Mouse (Mus musculus) liver, embryonic 13.5 days (tissue): ENCODE measurements at regions not wholly inside any gene's neighbourhood (a gene's known extent, or its start where the extent isn't known, plus 50 kb on each side); places are given as distances from the start of the nearest gene placed in this dataset.

Experiments used
- ATAC-seq: fragments of 200-750 bp; cut with Nextera tagmentation; 2 replicates; pipeline ENCODE4 v1.8.0; 2017; ENCODE audit warnings: low read depth, mild to moderate bottlenecking, moderate number of reproducible peaks, moderate library complexity
- DNase-seq: peaks from one replicate; pipeline ENCODE4 v3.0.0; 2022
- H3K27ac ChIP-seq: fragments of 300-500 bp; sonication (generic); 2 replicates; pipeline ENCODE4 v1.5.1; 2015; ENCODE audit warnings: moderate library complexity, mild to moderate bottlenecking, inconsistent platforms
- H3K27me3 ChIP-seq: fragments of 300-500 bp; sonication (generic); 2 replicates; pipeline ENCODE4 v1.6.1; 2015; ENCODE audit warnings: mild to moderate bottlenecking, inconsistent platforms
- H3K36me3 ChIP-seq: fragments of 300-500 bp; sonication (generic); 2 replicates; pipeline ENCODE4 v1.6.1; 2015; ENCODE audit warnings: mild to moderate bottlenecking, inconsistent platforms
- H3K4me1 ChIP-seq: fragments of 300-500 bp; sonication (generic); replicated peaks from 2 replicates; pipeline ENCODE4 v1.6.1; 2015; ENCODE audit warnings: inconsistent platforms
- H3K4me2 ChIP-seq: fragments of 300-500 bp; sonication (generic); 2 replicates; pipeline ENCODE4 v1.6.1; 2015; ENCODE audit warnings: inconsistent platforms, mild to moderate bottlenecking, moderate library complexity
- H3K4me3 ChIP-seq: fragments of 300-500 bp; sonication (generic); replicated peaks from 2 replicates; pipeline ENCODE4 v1.5.1; 2015; ENCODE audit warnings: mild to moderate bottlenecking, inconsistent platforms
- H3K9ac ChIP-seq: fragments of 300-500 bp; sonication (generic); 2 replicates; pipeline ENCODE4 v1.6.1; 2015; ENCODE audit warnings: mild to moderate bottlenecking, inconsistent platforms
- H3K9me3 ChIP-seq: fragments of 300-500 bp; sonication (generic); replicated peaks from 2 replicates; pipeline ENCODE4 v1.6.1; 2016; ENCODE audit warnings: inconsistent platforms
- WGBS: fragments of 180-500 bp; shearing (Covaris S2); methylation state at CpG from one replicate; pipeline ENCODE4 v1.1.7; 2015; ENCODE audit not compliant: insufficient replicate concordance; 5-methylcytosine and 5-hydroxymethylcytosine counted together

- H3K27me3 ChIP-seq: no peaks in the 10 kb centered on the region
- H3K9ac ChIP-seq: no peak overlapping the region
- H3K9me3 ChIP-seq: no peaks in the 10 kb centered on the region
- no peak overlapping the region for H3K4me3 ChIP-seq
- WGBS: 51% methylated on average over 10 of the region's 10 CpGs
- no peak overlapping the region for H3K27ac ChIP-seq
- H3K36me3 ChIP-seq: no peaks in the 10 kb centered on the region
- DNase-seq: no peak
- H3K4me1 ChIP-seq: no peaks in the 10 kb centered on the region
- ATAC-seq: no peak
- no peak overlapping the region for H3K4me2 ChIP-seq
These were observed 84.2 kb upstream of the Lclat1 start for GRCm38 (mm10) chr17:73023362-73024107.

- Histone ChIP-seq H3K4me2 (no peak overlapping the region), H3K4me1 (no peaks in the 10 kb centered on the region), H3K4me3 (no peak overlapping the region), H3K9ac (no peak overlapping the region), H3K9me3 (no peaks in the 10 kb centered on the region), H3K27me3 (no peaks in the 10 kb centered on the region), H3K27ac (no peak overlapping the region), H3K36me3 (no peaks in the 10 kb centered on the region)
- ATAC-seq (no peak), DNase-seq (no peak)
- WGBS: 75% methylated on average over 5 of the region's 5 CpGs
These were observed 80.7 kb upstream of the Lclat1 start for GRCm38 (mm10) chr17:73027122-73027521.

- no peak overlapping the region for H3K27ac ChIP-seq
- H3K4me3 ChIP-seq: no peak overlapping the region
- ATAC-seq: no peak
- H3K9ac ChIP-seq: no peak overlapping the region
- DNase-seq: no peak
- H3K36me3 ChIP-seq: no peaks in the 10 kb centered on the region
- H3K4me1 ChIP-seq: no peaks in the 10 kb centered on the region
- no peak overlapping the region for H3K4me2 ChIP-seq
- H3K9me3 ChIP-seq: no peaks in the 10 kb centered on the region
- no peaks in the 10 kb centered on the region for H3K27me3 ChIP-seq
- whole genome bisulfite sequencing: 55% methylated on average over 5 of the region's 5 CpGs
These were observed 76.0 kb upstream of the Lclat1 start for GRCm38 (mm10) chr17:73031796-73032195.

GRCm38 (mm10) chr17:73032326-73032725 is 75.5 kb upstream of the Lclat1 start:
- ATAC-seq (no peak), DNase-seq (no peak)
- Histone ChIP-seq H3K4me2 (no peak overlapping the region), H3K27ac (no peak overlapping the region), H3K9me3 (no peaks in the 10 kb centered on the region), H3K4me1 (peaks cover 3% of the 10 kb centered on the region; the same call in 1 of the 2 replicates), H3K36me3 (no peaks in the 10 kb centered on the region), H3K4me3 (no peak overlapping the region), H3K27me3 (no peaks in the 10 kb centered on the region), H3K9ac (no peak overlapping the region)
- WGBS: 59% methylated on average over 3 of the region's 3 CpGs

- Histone ChIP-seq H3K27ac (peak overlapping the region; percentile 53; the same call in 1 of the 2 replicates), H3K36me3 (no peaks in the 10 kb centered on the region), H3K27me3 (no peaks in the 10 kb centered on the region), H3K9me3 (no peaks in the 10 kb centered on the region), H3K4me1 (peaks cover 3% of the 10 kb centered on the region; the same call in 1 of the 2 replicates), H3K4me3 (no peak overlapping the region), H3K9ac (no peak overlapping the region), H3K4me2 (no peak overlapping the region)
- WGBS: 31% methylated on average over 3 of the region's 3 CpGs
- 0 out of 2 replicates have a peak, but pooled peaks have one; percentile 34 for ATAC-seq
- no peak for DNase-seq
These were observed 73.4 kb upstream of the Lclat1 start for GRCm38 (mm10) chr17:73034420-73034819.

GRCm38 (mm10) chr17:73034981-73035481 is 72.8 kb upstream of the Lclat1 start:
- H3K9ac ChIP-seq: no peak overlapping the region
- WGBS: 38% methylated on average over 8 of the region's 8 CpGs
- no peak for DNase-seq

GRCm38 (mm10) chr17:73036845-73037244 is 70.9 kb upstream of the Lclat1 start:
- no peak overlapping the region for H3K4me2 ChIP-seq
- ATAC-seq (no peak), DNase-seq (no peak)
- H3K4me1 ChIP-seq: peaks cover 3% of the 10 kb centered on the region; the same call in 1 of the 2 replicates
- H3K4me3 ChIP-seq: no peak overlapping the region
- no peak overlapping the region for H3K27ac ChIP-seq
- H3K9me3 ChIP-seq: no peaks in the 10 kb centered on the region
- H3K36me3 ChIP-seq: no peaks in the 10 kb centered on the region
- no peaks in the 10 kb centered on the region for H3K27me3 ChIP-seq
- WGBS: 48% methylated on average over 3 of the region's 3 CpGs
- H3K9ac ChIP-seq: no peak overlapping the region

More at GRCm38 (mm10) chr17:73034981-73035481, 72.8 kb upstream of the Lclat1 start:
- no peaks in the 10 kb centered on the region for H3K9me3 ChIP-seq
- H3K27me3 ChIP-seq: no peaks in the 10 kb centered on the region
- 0 out of 2 replicates have a peak, but pooled peaks have one; percentile 23 for ATAC-seq
- no peaks in the 10 kb centered on the region for H3K36me3 ChIP-seq
- no peak overlapping the region for H3K4me3 ChIP-seq
- H3K27ac ChIP-seq: peak overlapping the region; percentile 53; the same call in 1 of the 2 replicates
- H3K4me1 ChIP-seq: peaks cover 3% of the 10 kb centered on the region; the same call in 1 of the 2 replicates
- no peak overlapping the region for H3K4me2 ChIP-seq

GRCm38 (mm10) chr17:73038586-73038985 is 69.2 kb upstream of the Lclat1 start:
- peaks cover 3% of the 10 kb centered on the region; the same call in 1 of the 2 replicates for H3K4me1 ChIP-seq
- H3K9ac ChIP-seq: no peak overlapping the region
- no peaks in the 10 kb centered on the region for H3K36me3 ChIP-seq
- no peak overlapping the region for H3K4me3 ChIP-seq
- 70% methylated on average over 2 of the region's 2 CpGs for WGBS
- H3K27me3 ChIP-seq: no peaks in the 10 kb centered on the region
- no peak overlapping the region for H3K4me2 ChIP-seq
- ATAC-seq (no peak), DNase-seq (no peak)
- H3K9me3 ChIP-seq: no peaks in the 10 kb centered on the region
- no peak overlapping the region for H3K27ac ChIP-seq

GRCm38 (mm10) chr17:73044918-73045580 is 62.7 kb upstream of the Lclat1 start:
- H3K27me3 ChIP-seq: no peaks in the 10 kb centered on the region
- H3K4me2 ChIP-seq: no peak overlapping the region
- H3K4me3 ChIP-seq: no peak overlapping the region
- H3K9me3 ChIP-seq: no peaks in the 10 kb centered on the region
- H3K36me3 ChIP-seq: no peaks in the 10 kb centered on the region
- DNase-seq (no peak), ATAC-seq (peak; percentile 61; the same call in 1 of the 2 replicates)
- H3K9ac ChIP-seq: no peak overlapping the region
- no peaks in the 10 kb centered on the region for H3K4me1 ChIP-seq
- 57% methylated on average over 5 of the region's 5 CpGs for WGBS
- no peak overlapping the region for H3K27ac ChIP-seq

GRCm38 (mm10) chr17:73046985-73047384 is 60.8 kb upstream of the Lclat1 start:
- H3K36me3 ChIP-seq: no peaks in the 10 kb centered on the region
- no peak overlapping the region for H3K9ac ChIP-seq
- H3K27me3 ChIP-seq: no peaks in the 10 kb centered on the region
- no peaks in the 10 kb centered on the region for H3K4me1 ChIP-seq
- no peak overlapping the region for H3K4me2 ChIP-seq
- no peaks in the 10 kb centered on the region for H3K9me3 ChIP-seq
- no peak overlapping the region for H3K4me3 ChIP-seq
- ATAC-seq (no peak), DNase-seq (no peak)
- WGBS: 53% methylated on average over 4 of the region's 4 CpGs
- H3K27ac ChIP-seq: no peak overlapping the region

- Histone ChIP-seq H3K27ac (no peak overlapping the region), H3K4me1 (no peaks in the 10 kb centered on the region), H3K9me3 (no peaks in the 10 kb centered on the region), H3K27me3 (no peaks in the 10 kb centered on the region), H3K4me2 (no peak overlapping the region), H3K4me3 (no peak overlapping the region), H3K36me3 (no peaks in the 10 kb centered on the region), H3K9ac (no peak overlapping the region)
- 50% methylated on average over 2 of the region's 2 CpGs for WGBS
- DNase-seq (no peak), ATAC-seq (no peak)
These were observed 59.6 kb upstream of the Lclat1 start for GRCm38 (mm10) chr17:73048164-73048563.
